Mouse (Mus musculus) midbrain, embryonic 16.5 days (tissue): ENCODE data around the gene Rufy3. TPM values are rescaled to one million over a fixed set of nuclear protein-coding genes. Genes with fewer than 3 reads are reported as not detected.
A peak's percentile ranks its signal among the peaks of the same experiment; 100 is the strongest.

Experiments
- ATAC-seq: fragments of 200-750 bp; cut with Nextera tagmentation; 2 replicates; pipeline ENCODE4 v1.8.0; 2017; ENCODE audit warnings: moderate TSS enrichment
- H3K27ac ChIP-seq: fragments of 300-500 bp; sonication (generic); 2 replicates; pipeline ENCODE4 v1.5.1; 2014; ENCODE audit warnings: mild to moderate bottlenecking, low read length, mixed read lengths
- H3K27me3 ChIP-seq: fragments of 300-500 bp; sonication (generic); 2 replicates; pipeline ENCODE4 v1.6.1; 2014; ENCODE audit warnings: low read depth, low read length, mixed read lengths; ENCODE audit not compliant: control insufficient read depth, insufficient read depth
- H3K36me3 ChIP-seq: fragments of 300-500 bp; sonication (generic); 2 replicates; pipeline ENCODE4 v1.6.1; 2014; ENCODE audit warnings: mild to moderate bottlenecking, low read length, moderate library complexity, mixed read lengths; ENCODE audit not compliant: control insufficient read depth, insufficient read depth
- H3K4me1 ChIP-seq: fragments of 300-500 bp; sonication (generic); 2 replicates; pipeline ENCODE4 v1.6.1; 2014; ENCODE audit warnings: mild to moderate bottlenecking, low read length, mixed read lengths; ENCODE audit not compliant: control insufficient read depth, insufficient read depth
- H3K4me2 ChIP-seq: fragments of 300-500 bp; sonication (generic); 2 replicates; pipeline ENCODE4 v1.6.1; 2014; ENCODE audit warnings: mild to moderate bottlenecking, low read length, mixed read lengths
- H3K4me3 ChIP-seq: fragments of 300-500 bp; sonication (generic); 2 replicates; pipeline ENCODE4 v1.5.1; 2014; ENCODE audit warnings: low read depth, mild to moderate bottlenecking, low read length, moderate library complexity, mixed read lengths
- H3K9ac ChIP-seq: fragments of 300-500 bp; sonication (generic); 2 replicates; pipeline ENCODE4 v1.6.1; 2014; ENCODE audit warnings: low read depth, low read length, mixed read lengths
- H3K9me3 ChIP-seq: fragments of 300-500 bp; sonication (generic); replicated peaks from 2 replicates; pipeline ENCODE4 v1.6.1; 2014; ENCODE audit warnings: mild to moderate bottlenecking, low read length, mixed read lengths; ENCODE audit not compliant: control insufficient read depth, poor library complexity, severe bottlenecking
- WGBS: fragments of 180-500 bp; shearing (Covaris S2); extraction: QIAGEN DNeasy Blood & Tissue Kit; methylation state at CpG from one replicate; pipeline ENCODE4 v1.1.7; 2014; 5-methylcytosine and 5-hydroxymethylcytosine counted together
- polyA plus RNA-seq: library from polyadenylated mRNA; unstranded; fragments of >200 nt; fragmentation: Nextera tagmentation; extraction: Ambion mirVana; gene quantifications from 2 replicates; pipeline ENCODE4 v1.2.1, GENCODE M21; 2015

The Rufy3 gene
- polyA plus RNA-seq, 1 experiment from 2014 or later, result 307 TPM

- Histone ChIP-seq H3K9ac (no peak overlapping the region), H3K27me3 (no peaks in the 10 kb centered on the region), H3K36me3 (no peaks in the 10 kb centered on the region), H3K9me3 (no peaks in the 10 kb centered on the region), H3K4me2 (no peak overlapping the region), H3K4me3 (no peak overlapping the region), H3K4me1 (peaks cover 10% of the 10 kb centered on the region), H3K27ac (no peak overlapping the region)
- WGBS, result 65% methylated on average over 3 of the region's 3 CpGs
- no peak for ATAC-seq
Observed at GRCm38 (mm10) chr5:88569541-88569940, 4.7 kb downstream of the Rufy3 start.

GRCm38 (mm10) chr5:88574829-88575228 is 10.0 kb downstream of the Rufy3 start:
- no peak overlapping the region for H3K4me2 ChIP-seq
- no peak overlapping the region for H3K4me3 ChIP-seq
- 90% methylated on average over 3 of the region's 3 CpGs for WGBS
- no peak for ATAC-seq
- H3K9me3 ChIP-seq, result no peaks in the 10 kb centered on the region
- H3K27ac ChIP-seq, result no peak overlapping the region
- no peak overlapping the region for H3K9ac ChIP-seq
- H3K27me3 ChIP-seq, result no peaks in the 10 kb centered on the region
- H3K4me1 ChIP-seq, result no peaks in the 10 kb centered on the region
- H3K36me3 ChIP-seq, result no peaks in the 10 kb centered on the region

GRCm38 (mm10) chr5:88575506-88576338 is 10.9 kb downstream of the Rufy3 start:
- ATAC-seq, result no peak
- Histone ChIP-seq H3K27me3 (no peaks in the 10 kb centered on the region), H3K4me1 (no peaks in the 10 kb centered on the region), H3K36me3 (no peaks in the 10 kb centered on the region), H3K9ac (no peak overlapping the region), H3K4me3 (no peak overlapping the region), H3K4me2 (no peak overlapping the region), H3K9me3 (no peaks in the 10 kb centered on the region), H3K27ac (no peak overlapping the region)
- 73% methylated on average over 3 of the region's 3 CpGs for WGBS

GRCm38 (mm10) chr5:88580681-88581080 is 15.8 kb downstream of the Rufy3 start:
- Histone ChIP-seq H3K4me1 (peaks cover 5% of the 10 kb centered on the region), H3K27me3 (no peaks in the 10 kb centered on the region), H3K4me2 (no peak overlapping the region), H3K9ac (no peak overlapping the region), H3K27ac (no peak overlapping the region), H3K36me3 (no peaks in the 10 kb centered on the region), H3K9me3 (no peaks in the 10 kb centered on the region), H3K4me3 (no peak overlapping the region)
- no peak for ATAC-seq
- WGBS, result 80% methylated on average over 10 of the region's 10 CpGs

GRCm38 (mm10) chr5:88581343-88581742 is 16.5 kb downstream of the Rufy3 start:
- no peak for ATAC-seq
- 89% methylated on average over 6 of the region's 6 CpGs for WGBS
- Histone ChIP-seq H3K27me3 (no peaks in the 10 kb centered on the region), H3K4me3 (no peak overlapping the region), H3K36me3 (no peaks in the 10 kb centered on the region), H3K4me1 (peaks cover 12% of the 10 kb centered on the region), H3K9ac (no peak overlapping the region), H3K9me3 (no peaks in the 10 kb centered on the region), H3K27ac (no peak overlapping the region), H3K4me2 (no peak overlapping the region)

GRCm38 (mm10) chr5:88583271-88584031 is 18.6 kb downstream of the Rufy3 start:
- Histone ChIP-seq H3K9ac (peak overlapping the region; percentile 77), H3K36me3 (no peaks in the 10 kb centered on the region), H3K27ac (peak overlapping the region; percentile 77), H3K4me2 (peak overlapping the region; percentile 83), H3K9me3 (no peaks in the 10 kb centered on the region), H3K4me3 (peak overlapping the region; percentile 67), H3K27me3 (no peaks in the 10 kb centered on the region), H3K4me1 (peaks cover 31% of the 10 kb centered on the region)
- 5% methylated on average over 9 of the region's 9 CpGs for WGBS
- peak; percentile 97 for ATAC-seq

GRCm38 (mm10) chr5:88584061-88584460 is 19.2 kb downstream of the Rufy3 start:
- Histone ChIP-seq H3K9ac (peak overlapping the region; percentile 77), H3K4me2 (peak overlapping the region; percentile 83), H3K27me3 (no peaks in the 10 kb centered on the region), H3K9me3 (no peaks in the 10 kb centered on the region), H3K27ac (peak overlapping the region; percentile 77), H3K4me3 (peak overlapping the region; percentile 67), H3K4me1 (peaks cover 37% of the 10 kb centered on the region), H3K36me3 (no peaks in the 10 kb centered on the region)
- WGBS, result 5% methylated on average over 9 of the region's 9 CpGs
- peak; percentile 70 for ATAC-seq

- no peak for ATAC-seq
- Histone ChIP-seq H3K4me1 (peaks cover 41% of the 10 kb centered on the region), H3K9me3 (no peaks in the 10 kb centered on the region), H3K9ac (peak overlapping the region; percentile 77), H3K27me3 (no peaks in the 10 kb centered on the region), H3K27ac (peak overlapping the region; percentile 6; the same call in 1 of the 2 replicates), H3K36me3 (no peaks in the 10 kb centered on the region), H3K4me3 (peak overlapping the region; percentile 67), H3K4me2 (peak overlapping the region; percentile 83)
- WGBS, result 62% methylated on average over 7 of the region's 7 CpGs
Observed at GRCm38 (mm10) chr5:88586407-88587174, 21.8 kb downstream of the Rufy3 start.
